Mouse (Mus musculus) fat pad, adult 2 months (tissue): ENCODE data around the gene Rad51.

Source experiments
- DNase-seq: peaks from one replicate; pipeline ENCODE4 v3.0.0-alpha.2; 2011; ENCODE audit warnings: low read depth, low spot score; ENCODE audit errors: extremely low read depth

Rad51 gene

GRCm38 (mm10) chr2:119163999-119164398, 51.4 kb downstream of the Rad51 start:
- DNase-seq = no peak

DNA sequence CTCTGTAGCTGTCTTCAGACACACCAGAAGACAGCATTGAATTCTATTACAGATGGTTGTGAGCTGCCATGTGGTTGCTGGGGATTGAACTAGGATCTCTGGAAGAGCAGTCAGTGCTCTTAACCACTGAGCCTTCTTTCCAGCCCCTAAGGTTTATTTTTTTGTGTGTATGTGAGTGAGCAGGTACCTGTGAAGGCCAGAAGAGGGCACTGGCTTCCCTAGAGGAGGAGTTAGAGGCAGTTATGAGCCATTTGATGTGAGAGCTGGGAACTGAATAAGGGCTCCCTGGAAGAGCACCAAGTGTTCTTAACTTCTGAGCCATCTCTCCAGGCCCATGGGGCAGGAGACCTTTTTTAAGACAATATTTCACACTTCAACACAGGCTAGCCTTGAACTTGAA, 52.8 kb downstream of the Rad51 start:
- DNase-seq = no peak

DNA sequence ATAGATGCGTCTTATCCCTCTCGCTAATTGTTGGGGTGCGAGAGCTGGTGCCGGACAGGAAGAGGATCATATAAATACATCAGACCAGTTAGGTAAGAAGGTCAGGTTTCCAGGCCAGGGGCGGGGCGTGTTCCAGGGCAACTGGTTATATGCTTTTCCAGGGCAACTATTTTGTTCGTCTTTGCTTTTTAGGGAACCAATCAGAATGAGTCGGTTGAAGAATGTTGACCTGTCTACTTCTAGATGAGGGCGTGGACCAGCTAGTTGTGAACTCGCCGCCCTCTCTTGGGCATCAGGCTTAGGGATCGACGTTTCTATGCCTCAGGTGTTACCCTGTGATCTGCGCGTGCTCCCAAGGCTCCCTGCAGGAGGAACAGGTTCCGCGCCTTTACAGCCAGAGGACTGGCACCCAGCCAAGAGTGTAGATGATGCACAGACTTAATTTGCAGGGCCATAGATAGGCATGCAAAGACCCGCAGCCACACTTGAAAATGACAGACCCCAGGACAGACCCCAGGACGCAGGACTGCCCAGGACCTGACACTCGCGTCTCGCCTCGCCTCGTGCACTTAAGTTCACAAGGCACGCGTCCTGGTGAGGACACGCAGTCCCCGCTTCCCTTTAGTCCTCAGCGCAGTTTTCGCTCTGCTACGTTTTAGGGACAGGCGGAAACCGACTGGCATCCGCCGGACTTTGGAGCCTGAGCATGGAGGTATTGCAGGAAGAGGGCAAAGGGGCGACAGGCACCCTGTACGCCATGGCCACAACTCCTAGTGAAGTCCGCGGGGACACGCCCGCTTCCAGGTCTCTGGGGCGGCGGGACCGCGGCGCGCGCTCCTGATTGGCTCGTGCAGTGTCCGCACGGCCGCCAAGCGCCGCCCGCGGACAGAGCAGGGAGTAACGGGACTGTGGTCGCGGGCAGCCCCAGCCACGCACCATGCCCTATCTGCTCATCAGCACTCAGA, 54.6 kb downstream of the Rad51 start, which contains the start of gene Gchfr:
Gene Gchfr (plus strand): TSS at position 873 of the 965 bp plus-strand sequence.
- no peak for DNase-seq

- no peak for DNase-seq
Observed at GRCm38 (mm10) chr2:119167866-119168256, 55.3 kb downstream of the Rad51 start.

DNA sequence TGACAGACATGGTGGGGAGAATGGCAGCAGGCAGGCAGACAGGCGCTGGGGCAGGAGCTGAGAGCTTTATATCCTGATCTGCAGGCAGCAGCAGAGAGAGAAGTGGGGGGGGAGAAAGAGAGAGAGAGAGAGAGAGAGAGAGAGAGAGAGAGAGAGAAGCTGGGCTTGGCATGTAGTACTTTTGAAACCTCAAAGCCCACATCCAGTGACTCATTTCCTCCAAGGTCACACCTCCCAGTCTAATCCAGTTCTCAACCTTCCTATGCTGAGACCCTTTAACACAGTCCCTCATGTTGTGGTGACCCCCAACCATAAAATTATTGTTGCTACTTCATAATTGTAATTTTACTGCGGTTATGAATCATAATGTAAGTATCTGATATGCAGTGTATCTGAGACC, 57.7 kb downstream of the Rad51 start:
- DNase-seq = no peak

- DNase-seq = peak; percentile 56
Observed at GRCm38 (mm10) chr2:119171574-119171973, 59.0 kb downstream of the Rad51 start.

DNA sequence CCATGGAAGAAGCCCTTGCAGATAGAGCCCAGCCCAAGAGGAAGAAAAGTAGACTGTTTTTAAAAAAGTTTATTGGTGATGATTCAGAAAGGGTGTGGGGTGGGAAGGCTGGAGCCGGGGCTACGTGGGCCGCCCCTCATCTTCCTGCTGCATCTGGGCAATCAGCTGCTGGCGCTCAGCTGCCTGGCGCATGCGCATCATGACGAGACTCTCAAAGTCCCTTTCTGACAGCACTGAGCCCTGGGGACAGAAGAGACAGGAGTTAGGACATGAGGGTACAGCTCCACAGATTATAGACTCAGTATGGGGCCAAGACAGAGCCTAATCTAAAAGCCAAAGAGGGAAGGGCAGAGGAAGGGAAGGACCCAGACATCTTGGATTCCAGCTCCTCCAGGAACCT, 59.9 kb downstream of the Rad51 start:
- no peak for DNase-seq

DNA sequence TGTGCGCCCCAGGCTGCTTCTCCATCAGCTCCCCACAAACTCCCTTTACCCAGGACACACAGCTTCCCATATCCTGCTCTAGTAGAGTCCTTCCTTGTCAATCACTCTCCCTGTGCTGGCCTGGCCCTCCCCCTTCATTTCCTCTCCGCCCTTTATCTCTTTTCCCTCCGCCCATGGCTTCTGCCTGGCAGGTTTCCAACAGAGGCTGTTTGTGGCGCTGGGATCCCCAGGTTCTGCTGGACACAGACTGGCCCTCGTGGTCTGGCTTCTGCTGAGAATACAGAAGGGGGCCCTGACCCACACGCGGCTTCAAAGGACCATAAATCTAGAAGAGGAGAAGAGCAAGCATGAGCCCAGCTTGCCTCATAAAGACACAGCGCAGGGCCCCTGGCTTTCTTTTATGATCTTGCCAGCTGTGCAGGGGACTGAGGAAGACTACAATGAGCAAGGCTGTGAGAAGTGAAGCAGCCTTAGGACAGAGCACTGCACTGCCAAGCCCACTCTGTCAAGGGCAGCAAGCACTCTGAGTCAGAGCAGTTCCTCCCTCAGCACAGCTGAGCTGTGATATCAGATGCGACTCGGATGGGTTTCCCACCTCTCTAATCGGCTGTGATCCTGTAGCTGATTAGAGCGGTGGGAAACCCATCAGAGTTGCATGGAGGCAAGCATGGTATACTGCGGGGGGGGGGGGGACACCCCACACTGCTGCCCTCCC, 60.4 kb downstream of the Rad51 start:
- no peak for DNase-seq

- DNase-seq = no peak
Observed at GRCm38 (mm10) chr2:119173991-119174651, 61.5 kb downstream of the Rad51 start, which contains the start of gene Gm14137. TSS of gene Gm14137 (plus strand) at chr2:119174509.

- DNase-seq = no peak
Observed at GRCm38 (mm10) chr2:119174866-119175265, 62.3 kb downstream of the Rad51 start.

DNA sequence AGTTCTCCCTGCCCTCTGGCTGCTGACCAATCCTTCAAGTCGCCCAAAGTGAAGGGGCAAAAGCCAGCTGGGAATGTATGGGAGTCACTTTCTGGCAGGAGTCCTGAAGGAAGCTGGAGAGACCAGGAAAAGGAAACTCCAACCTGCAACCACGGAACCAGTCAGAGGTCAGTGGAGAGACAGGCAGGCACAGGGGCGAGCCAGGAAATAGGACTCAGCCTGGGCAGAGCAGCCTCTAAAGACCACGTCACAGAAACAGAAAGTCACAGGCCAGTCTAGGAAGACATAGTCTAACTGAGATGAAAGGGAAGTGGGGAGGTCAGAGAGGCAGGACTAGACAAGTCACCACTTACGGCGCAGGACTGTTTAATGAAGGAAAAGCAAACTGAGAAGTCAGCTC, 63.0 kb downstream of the Rad51 start:
- no peak for DNase-seq

- DNase-seq = no peak
Observed at GRCm38 (mm10) chr2:119176761-119177160, 64.2 kb downstream of the Rad51 start.

DNA sequence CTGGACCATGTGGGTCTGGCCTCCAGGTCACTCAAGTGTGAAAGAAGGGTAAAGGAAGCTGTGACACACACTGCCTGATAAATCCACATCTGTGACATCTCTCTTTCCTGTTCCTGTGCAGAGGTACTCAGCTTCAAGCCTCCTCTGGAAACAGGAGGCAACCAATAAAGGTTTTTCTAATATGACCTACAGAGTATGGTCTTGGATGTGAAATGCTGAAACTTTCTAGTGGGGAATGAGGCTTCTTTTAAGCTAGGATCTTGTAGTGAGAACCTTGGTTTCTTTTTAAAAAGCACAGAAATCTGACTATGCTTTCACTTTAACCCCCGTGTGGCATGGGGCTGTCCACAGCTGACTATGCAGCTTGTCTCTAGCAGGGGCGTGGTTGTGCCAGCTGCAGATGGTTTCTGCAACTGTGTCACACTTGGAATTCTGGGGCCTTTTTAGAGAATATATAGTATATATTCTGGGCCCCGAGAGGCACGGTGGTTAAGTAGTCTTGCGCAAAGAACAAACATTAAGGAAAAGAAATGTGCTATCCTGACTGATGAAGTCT, 64.9 kb downstream of the Rad51 start:
- no peak for DNase-seq

- no peak for DNase-seq
Observed at GRCm38 (mm10) chr2:119182914-119183313, 70.3 kb downstream of the Rad51 start.

DNA sequence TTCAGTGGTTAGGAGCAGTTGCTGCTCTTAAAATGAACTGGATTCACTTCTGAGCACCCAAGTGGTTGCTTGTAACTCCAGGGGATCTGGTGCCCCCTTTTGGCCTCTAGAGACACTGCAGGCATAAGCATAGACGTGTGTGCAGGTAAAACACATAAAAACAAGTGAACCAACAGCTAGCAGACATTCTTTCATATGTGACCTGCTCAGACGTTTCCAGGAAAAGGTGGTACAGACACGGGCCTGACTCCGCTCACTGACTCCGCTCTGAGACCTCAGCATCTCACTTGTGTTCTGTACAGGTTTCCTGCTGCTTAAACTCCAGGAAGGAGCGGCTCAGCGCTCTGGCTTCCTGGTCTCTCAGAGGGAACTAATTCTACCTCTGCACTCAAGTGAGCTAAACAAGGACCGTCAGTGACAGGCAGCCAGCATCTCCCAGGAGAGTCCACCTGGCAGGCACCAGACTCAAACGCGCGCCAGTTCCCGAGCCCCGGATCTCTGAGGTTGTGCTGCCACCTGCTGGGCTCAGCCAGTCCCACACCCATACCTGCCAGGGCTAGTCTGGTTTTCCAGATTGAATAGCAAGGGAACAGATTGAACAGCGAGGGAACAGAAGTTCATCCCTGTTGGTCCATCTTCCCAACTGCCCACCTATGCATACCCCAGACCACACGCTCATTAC, 76.6 kb downstream of the Rad51 start:
- no peak for DNase-seq

- no peak for DNase-seq
Observed at GRCm38 (mm10) chr2:119190969-119191368, 78.4 kb downstream of the Rad51 start.

- DNase-seq = no peak
Observed at GRCm38 (mm10) chr2:119194140-119194539, 81.5 kb downstream of the Rad51 start.

- DNase-seq = no peak
Observed at GRCm38 (mm10) chr2:119196316-119197108, 83.9 kb downstream of the Rad51 start.
